Mouse (Mus musculus): Measurements from ENCODE around the gene Srsf6. TPM values are rescaled to one million over a fixed set of nuclear protein-coding genes. Genes with fewer than 3 reads are reported as not detected.
A peak's percentile ranks its signal among the peaks of the same experiment; 100 is the strongest.

Gene Srsf6
- polyA plus RNA-seq, 1 experiment from 2014 or later: 214 TPM

DNA sequence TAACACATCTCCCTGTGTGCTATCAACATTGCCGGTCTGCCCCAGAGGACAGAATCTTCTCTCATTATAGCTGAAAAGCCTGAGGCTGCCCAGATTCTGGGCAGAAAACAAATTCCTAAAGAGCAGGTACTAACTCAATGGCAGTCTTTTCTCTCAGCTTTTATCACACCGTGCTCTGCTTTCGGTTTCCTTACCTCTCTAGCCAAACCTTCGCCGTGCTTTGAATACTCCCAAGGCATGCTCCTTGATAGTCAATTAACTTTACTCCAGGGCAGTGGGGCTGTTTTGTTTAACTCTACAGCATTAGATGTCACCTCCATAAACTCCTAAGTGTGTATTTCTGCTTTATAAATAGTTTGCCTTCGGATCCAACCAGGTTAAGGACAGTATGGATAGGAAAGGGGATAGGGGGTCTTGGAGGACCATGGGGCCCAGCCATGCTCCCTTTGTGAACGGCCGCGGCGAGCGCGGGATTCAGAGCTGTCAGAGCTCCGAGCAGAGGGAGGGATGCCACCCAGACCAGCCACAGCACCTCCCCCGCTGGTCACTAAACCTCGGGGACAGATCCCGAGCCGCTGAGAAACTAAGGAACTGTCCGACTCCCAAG is 709 bp upstream of the Srsf6 start:
- Histone ChIP-seq H3K4me2 (replicated peaks; ENCODE audit: low read depth, low read length) (peak overlapping the region; percentile 82), H3K36me3 (ENCODE audit: insufficient read depth, low read length) (peaks cover 25% of the 10 kb centered on the region), H3K27ac (ENCODE audit: low read length) (peak overlapping the region; percentile 96), H3K4me1 (ENCODE audit: insufficient read depth, low read length) (peaks cover 28% of the 10 kb centered on the region), H3K9me3 (ENCODE audit: low read length) (no peaks in the 10 kb centered on the region), H3K9ac (replicated peaks; ENCODE audit: low read length) (peak overlapping the region; percentile 99), H3K4me3 (ENCODE audit: low read length) (peak overlapping the region; percentile 75), H3K27me3 (ENCODE audit: insufficient read depth, low read length) (peaks cover 15% of the 10 kb centered on the region; the same call in 1 of the 2 replicates)
- ATAC-seq (ENCODE audit: low FRiP score, low TSS enrichment): peak; percentile 17
- WGBS: 1% methylated on average over 18 of the region's 18 CpGs

DNA sequence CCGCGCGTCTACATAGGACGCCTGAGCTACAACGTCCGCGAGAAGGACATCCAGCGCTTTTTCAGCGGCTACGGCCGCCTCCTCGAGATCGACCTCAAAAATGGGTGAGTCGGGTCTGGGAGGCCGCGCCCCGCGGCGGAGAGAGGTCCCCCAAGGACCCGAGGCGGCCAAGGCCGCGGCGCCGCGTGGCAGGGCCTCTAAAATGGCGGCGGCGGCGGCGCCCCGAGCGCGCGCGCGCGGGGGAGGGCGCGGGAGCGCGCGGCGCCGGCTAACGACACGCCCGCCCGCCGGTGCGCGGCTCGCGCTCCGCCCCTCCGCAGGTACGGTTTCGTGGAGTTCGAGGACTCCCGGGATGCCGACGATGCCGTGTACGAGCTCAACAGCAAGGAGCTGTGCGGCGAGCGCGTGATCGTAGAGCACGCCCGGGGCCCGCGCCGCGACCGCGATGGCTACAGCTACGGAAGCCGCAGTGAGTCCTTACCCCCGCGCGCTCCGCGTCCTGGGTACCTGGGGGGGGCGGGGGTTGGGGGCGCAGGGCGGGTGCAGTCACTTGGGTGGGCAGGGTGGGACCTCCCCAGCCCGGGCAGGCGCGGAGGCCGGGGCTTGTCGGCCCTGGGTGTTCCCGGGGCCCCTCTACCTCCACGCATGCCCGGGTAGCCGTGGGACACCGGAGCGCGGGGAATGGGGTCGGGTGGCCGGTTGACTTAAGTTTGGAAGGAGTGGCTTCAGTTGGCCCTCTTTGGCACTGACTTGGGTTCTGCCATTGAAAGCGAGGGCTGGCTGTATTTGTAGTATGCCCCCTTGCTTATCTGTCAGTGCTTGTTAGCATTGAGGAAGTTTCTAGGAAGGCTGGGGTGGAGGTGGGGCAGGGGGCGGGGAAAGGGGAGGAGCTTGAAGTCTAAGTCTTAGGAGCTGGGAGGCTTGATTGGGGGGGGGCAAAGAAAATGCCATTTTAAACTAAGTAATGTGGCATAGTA is 634 bp downstream of the Srsf6 start:
- ATAC-seq (ENCODE audit: low FRiP score, low TSS enrichment): peak; percentile 39
- Histone ChIP-seq H3K4me3 (ENCODE audit: low read length) (peak overlapping the region; percentile 75), H3K36me3 (ENCODE audit: insufficient read depth, low read length) (peaks cover 33% of the 10 kb centered on the region), H3K9me3 (ENCODE audit: low read length) (no peaks in the 10 kb centered on the region), H3K27ac (ENCODE audit: low read length) (peak overlapping the region; percentile 96), H3K4me2 (replicated peaks; ENCODE audit: low read depth, low read length) (peak overlapping the region; percentile 82), H3K27me3 (ENCODE audit: insufficient read depth, low read length) (peaks cover 15% of the 10 kb centered on the region; the same call in 1 of the 2 replicates), H3K4me1 (ENCODE audit: insufficient read depth, low read length) (peaks cover 28% of the 10 kb centered on the region), H3K9ac (replicated peaks; ENCODE audit: low read length) (peak overlapping the region; percentile 99)
- WGBS: under 1% methylated on average over 88 of the region's 103 CpGs

DNA sequence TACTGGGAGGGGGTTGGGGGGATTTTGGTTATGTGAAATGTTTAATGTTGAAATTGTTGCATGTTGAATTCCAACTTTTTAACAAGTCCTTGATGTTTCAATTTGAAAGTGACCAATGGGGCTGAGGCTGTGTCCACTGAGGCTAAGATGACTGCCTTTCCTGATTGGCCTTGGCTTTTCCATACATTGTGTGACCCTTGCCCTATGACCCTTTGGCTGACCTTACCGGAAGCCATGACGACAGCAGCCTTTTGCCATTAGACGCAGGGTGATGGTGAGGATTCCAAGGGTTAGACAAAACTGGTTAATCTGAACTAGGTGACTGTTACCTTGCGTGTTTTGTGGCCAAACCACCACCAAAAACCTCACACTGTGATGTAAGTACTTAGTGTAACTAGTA is 1.4 kb downstream of the Srsf6 start:
- H3K36me3 ChIP-seq (ENCODE audit: insufficient read depth, low read length): peaks cover 39% of the 10 kb centered on the region
- 44% methylated on average over 4 of the region's 4 CpGs for WGBS

DNA sequence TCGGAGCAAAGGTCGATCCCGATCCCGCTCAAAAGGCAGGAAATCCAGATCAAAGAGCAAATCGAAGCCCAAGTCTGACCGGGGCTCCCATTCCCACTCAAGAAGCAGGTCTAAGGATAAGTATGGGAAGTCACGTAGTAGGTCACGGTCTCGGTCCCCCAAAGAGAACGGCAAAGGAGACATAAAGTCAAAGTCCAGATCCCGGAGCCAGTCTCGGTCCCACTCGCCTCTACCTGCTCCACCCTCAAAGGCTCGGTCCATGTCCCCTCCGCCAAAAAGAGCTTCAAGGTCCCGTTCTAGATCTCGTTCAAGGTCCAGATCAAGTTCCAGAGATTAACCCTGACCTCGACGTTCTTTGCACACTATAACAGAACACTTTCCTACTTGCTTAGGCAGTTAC is 3.1 kb downstream of the Srsf6 start:
- WGBS: 91% methylated on average over 19 of the region's 19 CpGs
- no peak overlapping the region for H3K4me2 ChIP-seq (replicated peaks; ENCODE audit: low read depth, low read length)
- H3K9ac ChIP-seq (replicated peaks; ENCODE audit: low read length): no peak overlapping the region
- H3K27me3 ChIP-seq (ENCODE audit: insufficient read depth, low read length): peaks cover 4% of the 10 kb centered on the region; the same call in 1 of the 2 replicates
- H3K9me3 ChIP-seq (ENCODE audit: low read length): no peaks in the 10 kb centered on the region
- no peak overlapping the region for H3K4me3 ChIP-seq (ENCODE audit: low read length)
- peaks cover 22% of the 10 kb centered on the region for H3K4me1 ChIP-seq (ENCODE audit: insufficient read depth, low read length)
- no peak overlapping the region for H3K27ac ChIP-seq (ENCODE audit: low read length)
- ATAC-seq (ENCODE audit: low FRiP score, low TSS enrichment): no peak
- peaks cover 53% of the 10 kb centered on the region for H3K36me3 ChIP-seq (ENCODE audit: insufficient read depth, low read length)

More for the DNA sequence above, 1.4 kb downstream of the Srsf6 start:
- Histone ChIP-seq H3K9ac (replicated peaks; ENCODE audit: low read length) (peak overlapping the region; percentile 55), H3K9me3 (ENCODE audit: low read length) (no peaks in the 10 kb centered on the region), H3K4me1 (ENCODE audit: insufficient read depth, low read length) (peaks cover 28% of the 10 kb centered on the region), H3K4me3 (ENCODE audit: low read length) (peak overlapping the region; percentile 75), H3K4me2 (replicated peaks; ENCODE audit: low read depth, low read length) (peak overlapping the region; percentile 82), H3K27ac (ENCODE audit: low read length) (no peak overlapping the region), H3K27me3 (ENCODE audit: insufficient read depth, low read length) (peaks cover 15% of the 10 kb centered on the region; the same call in 1 of the 2 replicates)
- ATAC-seq (ENCODE audit: low FRiP score, low TSS enrichment): no peak

DNA sequence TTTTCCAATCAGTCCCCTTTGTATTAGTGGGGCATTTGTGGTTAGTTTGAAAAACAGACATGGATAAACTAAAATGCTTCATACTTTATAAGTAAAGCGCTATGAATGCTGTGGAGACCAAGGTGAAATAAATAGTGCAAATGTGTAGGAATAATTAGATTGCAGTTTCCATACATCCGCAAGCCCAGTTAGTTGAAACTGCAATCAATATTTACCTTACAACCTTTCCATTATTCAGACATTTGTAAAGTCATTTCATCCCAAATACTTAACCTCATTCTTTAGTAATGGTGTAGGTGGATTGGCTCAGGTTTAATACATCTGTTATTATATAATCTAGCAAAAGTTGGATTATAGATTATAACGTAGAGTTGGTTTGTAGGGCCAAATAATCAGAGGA is 4.4 kb downstream of the Srsf6 start:
- WGBS: 93% methylated on average over 3 of the region's 3 CpGs

DNA sequence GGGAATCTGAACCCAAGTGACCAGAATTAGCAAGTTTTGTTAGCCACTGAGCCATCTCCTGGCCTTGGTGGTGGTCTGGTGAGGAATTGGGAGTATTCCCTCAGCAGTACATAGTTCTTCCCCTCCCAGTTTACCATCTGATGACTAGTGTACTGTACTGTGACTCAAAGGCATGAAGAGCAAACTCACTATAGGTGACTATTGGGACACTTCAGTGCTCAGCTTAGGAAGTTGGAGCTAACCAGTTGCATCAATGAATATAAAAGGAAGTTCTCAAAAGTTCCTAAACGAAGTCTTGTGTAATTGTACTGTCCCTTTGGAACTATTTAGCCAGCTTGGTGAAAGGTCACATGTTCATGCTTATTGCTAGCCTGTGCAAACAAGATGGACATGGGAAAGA is 8.2 kb downstream of the Srsf6 start:
- no peak overlapping the region for H3K4me2 ChIP-seq (replicated peaks; ENCODE audit: low read depth, low read length)
- no peaks in the 10 kb centered on the region for H3K9me3 ChIP-seq (ENCODE audit: low read length)
- peaks cover 19% of the 10 kb centered on the region for H3K27me3 ChIP-seq (ENCODE audit: insufficient read depth, low read length)
- ATAC-seq (ENCODE audit: low FRiP score, low TSS enrichment): no peak
- H3K4me3 ChIP-seq (ENCODE audit: low read length): no peak overlapping the region
- H3K9ac ChIP-seq (replicated peaks; ENCODE audit: low read length): no peak overlapping the region
- WGBS: 73% methylated on average over 1 of the region's 1 CpGs
- peaks cover 10% of the 10 kb centered on the region; the same call in 1 of the 2 replicates for H3K4me1 ChIP-seq (ENCODE audit: insufficient read depth, low read length)
- H3K36me3 ChIP-seq (ENCODE audit: insufficient read depth, low read length): peaks cover 48% of the 10 kb centered on the region
- no peak overlapping the region for H3K27ac ChIP-seq (ENCODE audit: low read length)

More for the DNA sequence above, 4.4 kb downstream of the Srsf6 start:
- Histone ChIP-seq H3K9me3 (ENCODE audit: low read length) (no peaks in the 10 kb centered on the region), H3K36me3 (ENCODE audit: insufficient read depth, low read length) (peaks cover 63% of the 10 kb centered on the region), H3K27ac (ENCODE audit: low read length) (no peak overlapping the region), H3K4me2 (replicated peaks; ENCODE audit: low read depth, low read length) (no peak overlapping the region), H3K9ac (replicated peaks; ENCODE audit: low read length) (no peak overlapping the region), H3K4me3 (ENCODE audit: low read length) (no peak overlapping the region), H3K27me3 (ENCODE audit: insufficient read depth, low read length) (no peaks in the 10 kb centered on the region), H3K4me1 (ENCODE audit: insufficient read depth, low read length) (peaks cover 11% of the 10 kb centered on the region)
- no peak for ATAC-seq (ENCODE audit: low FRiP score, low TSS enrichment)

DNA sequence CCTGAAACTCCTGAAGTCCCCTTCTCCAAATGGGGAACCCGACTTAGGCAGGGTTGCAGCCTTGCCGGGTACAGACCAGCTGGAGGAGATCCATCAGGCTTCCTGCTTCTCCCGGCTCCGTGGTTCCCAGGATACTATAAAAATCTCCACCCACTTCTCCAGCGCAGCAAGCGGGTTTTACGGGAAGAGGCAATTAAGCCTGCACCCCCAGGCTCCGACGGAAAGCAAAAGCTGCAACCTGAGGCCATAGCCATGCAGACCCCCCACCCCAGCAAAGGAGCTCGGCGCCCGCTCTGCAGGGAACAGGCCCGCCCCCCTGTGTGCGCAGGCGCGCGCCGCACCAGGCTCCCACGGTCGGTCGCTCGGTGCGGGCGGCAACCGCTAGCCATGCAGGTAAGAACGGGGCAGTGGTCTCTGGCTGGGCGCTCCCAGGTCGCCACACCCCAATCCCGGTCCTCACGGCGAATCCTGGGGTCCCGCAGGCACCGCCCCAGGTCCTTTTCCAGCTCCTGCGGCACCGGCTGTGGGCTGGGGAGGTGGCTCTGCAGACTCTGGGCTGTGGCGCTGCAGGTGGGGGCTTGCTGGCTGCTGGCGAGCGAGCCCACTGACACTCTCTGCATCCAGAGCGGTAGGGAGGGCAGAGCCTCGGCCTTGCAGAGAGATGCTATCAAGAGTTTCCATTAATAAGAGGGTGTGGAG is 12.0 kb downstream of the Srsf6 start, which contains the start of gene L3mbtl1:
Gene L3mbtl1 (plus strand): TSS at position 325 of the 699 bp plus-strand sequence.
- Histone ChIP-seq H3K4me3 (ENCODE audit: low read length) (peak within 1 kb of the TSS; percentile 62), H3K9me3 (ENCODE audit: low read length) (no peaks in the 10 kb centered on the region), H3K27ac (ENCODE audit: low read length) (no peak within 1 kb of the TSS), H3K4me2 (replicated peaks; ENCODE audit: low read depth, low read length) (peak within 1 kb of the TSS; percentile 98), H3K4me1 (ENCODE audit: insufficient read depth, low read length) (peaks cover 10% of the 10 kb centered on the region; the same call in 1 of the 2 replicates), H3K36me3 (ENCODE audit: insufficient read depth, low read length) (peaks cover 23% of the 10 kb centered on the region), H3K27me3 (ENCODE audit: insufficient read depth, low read length) (peaks cover 19% of the 10 kb centered on the region), H3K9ac (replicated peaks; ENCODE audit: low read length) (peak within 1 kb of the TSS; percentile 63)
- WGBS: under 1% methylated on average over 34 of the region's 40 CpGs
- ATAC-seq (ENCODE audit: low FRiP score, low TSS enrichment): peak; percentile 63

DNA sequence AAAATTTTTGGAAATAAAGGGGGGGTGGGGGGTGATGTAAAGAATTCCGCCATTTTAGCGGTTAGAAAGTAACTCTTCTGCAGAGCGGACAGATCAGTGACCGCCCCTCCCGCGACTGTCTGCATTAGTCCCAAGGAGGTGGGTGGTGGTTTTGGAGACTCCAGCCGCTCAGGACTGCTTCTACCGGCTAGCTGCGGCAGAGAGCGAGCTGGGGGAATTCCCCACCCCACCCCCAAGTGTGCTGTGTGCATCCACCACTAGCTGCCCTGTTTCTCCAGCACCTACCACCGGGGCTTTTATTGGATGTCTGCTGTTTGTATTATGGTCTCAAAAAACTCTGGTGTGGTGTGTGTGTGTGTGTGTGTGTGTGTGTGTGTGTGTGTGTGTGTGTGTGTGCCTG is 12.6 kb downstream of the Srsf6 start:
- no peak overlapping the region for H3K9ac ChIP-seq (replicated peaks; ENCODE audit: low read length)
- H3K9me3 ChIP-seq (ENCODE audit: low read length): no peaks in the 10 kb centered on the region
- H3K36me3 ChIP-seq (ENCODE audit: insufficient read depth, low read length): peaks cover 17% of the 10 kb centered on the region
- peaks cover 10% of the 10 kb centered on the region; the same call in 1 of the 2 replicates for H3K4me1 ChIP-seq (ENCODE audit: insufficient read depth, low read length)
- 9% methylated on average over 11 of the region's 11 CpGs for WGBS
- peak overlapping the region; percentile 98 for H3K4me2 ChIP-seq (replicated peaks; ENCODE audit: low read depth, low read length)
- no peak overlapping the region for H3K27ac ChIP-seq (ENCODE audit: low read length)
- peaks cover 19% of the 10 kb centered on the region for H3K27me3 ChIP-seq (ENCODE audit: insufficient read depth, low read length)
- ATAC-seq (ENCODE audit: low FRiP score, low TSS enrichment): no peak
- peak overlapping the region; percentile 62 for H3K4me3 ChIP-seq (ENCODE audit: low read length)

DNA sequence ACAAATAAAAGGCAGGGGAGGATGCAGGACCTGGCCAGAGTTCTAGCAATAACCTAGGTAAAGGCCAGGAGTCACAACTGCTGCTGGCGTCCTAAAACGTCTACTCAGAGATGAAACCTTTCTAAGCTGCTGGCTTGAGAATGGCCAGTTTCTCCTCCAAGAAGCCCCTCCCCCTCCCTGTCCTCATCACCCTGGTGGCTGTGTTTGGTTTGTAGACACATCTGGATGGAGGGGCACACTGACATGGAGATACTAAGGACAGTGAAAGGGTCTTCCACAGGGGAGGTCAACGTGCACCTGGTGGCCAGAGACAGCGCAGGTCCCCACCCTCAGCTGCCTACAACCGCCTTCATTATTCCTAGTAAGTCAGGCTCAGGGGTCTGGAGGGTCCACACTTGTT is 15.6 kb downstream of the Srsf6 start:
- H3K27me3 ChIP-seq (ENCODE audit: insufficient read depth, low read length): peaks cover 14% of the 10 kb centered on the region
- H3K9me3 ChIP-seq (ENCODE audit: low read length): no peaks in the 10 kb centered on the region
- H3K4me3 ChIP-seq (ENCODE audit: low read length): no peak overlapping the region
- WGBS: 81% methylated on average over 5 of the region's 5 CpGs
- no peaks in the 10 kb centered on the region for H3K36me3 ChIP-seq (ENCODE audit: insufficient read depth, low read length)
- H3K4me2 ChIP-seq (replicated peaks; ENCODE audit: low read depth, low read length): no peak overlapping the region
- no peak overlapping the region for H3K9ac ChIP-seq (replicated peaks; ENCODE audit: low read length)
- no peak overlapping the region for H3K27ac ChIP-seq (ENCODE audit: low read length)
- peaks cover 10% of the 10 kb centered on the region; the same call in 1 of the 2 replicates for H3K4me1 ChIP-seq (ENCODE audit: insufficient read depth, low read length)
- ATAC-seq (ENCODE audit: low FRiP score, low TSS enrichment): no peak

Data from kidney, embryonic 16.5 days (tissue).